Mouse (Mus musculus): Measurements from ENCODE around the gene Zfp65. TPM values are rescaled to one million over a fixed set of nuclear protein-coding genes. Genes with fewer than 3 reads are reported as not detected.
A peak's percentile ranks its signal among the peaks of the same experiment; 100 is the strongest.
"Not testable (repeated sequence)": the region's sequence is repeated elsewhere in the genome, so short reads cannot be mapped to it uniquely, and the experiment has no call there.

The Zfp65 gene
- polyA plus RNA-seq, 1 experiment = 10.5 TPM

GRCm38 (mm10) chr13:67728106-67728505 lies 867 bp downstream of the Zfp65 start:
- TF ChIP-seq CTCF (IDR thresholded peaks at IDR 0.05; ENCODE audit: low read depth, low read length) (no peak), POLR2A (IDR thresholded peaks at IDR 0.05; ENCODE audit: borderline replicate concordance, low read depth, low read length) (no peak)
- H3K27ac ChIP-seq (ENCODE audit: insufficient read depth, low read depth, low read length) = no peak overlapping the region
- H3K4me3 ChIP-seq (ENCODE audit: insufficient read depth, low read length) = no peak overlapping the region
- H3K4me1 ChIP-seq (ENCODE audit: control insufficient read depth, insufficient read depth, low read length) = peaks cover 10% of the 10 kb centered on the region

- not testable (repeated sequence) for H3K27ac ChIP-seq (ENCODE audit: insufficient read depth, low read depth, low read length); H3K4me3 ChIP-seq (ENCODE audit: insufficient read depth, low read length)
- peaks cover 12% of the 10 kb centered on the region for H3K4me1 ChIP-seq (ENCODE audit: control insufficient read depth, insufficient read depth, low read length)
Observed at GRCm38 (mm10) chr13:67725331-67725730, 3.6 kb downstream of the Zfp65 start.

GRCm38 (mm10) chr13:67723848-67724479 lies 5.0 kb downstream of the Zfp65 start:
- peak overlapping the region; percentile 56 for H3K27ac ChIP-seq (ENCODE audit: insufficient read depth, low read depth, low read length)
- peaks cover 7% of the 10 kb centered on the region for H3K4me1 ChIP-seq (ENCODE audit: control insufficient read depth, insufficient read depth, low read length)
- no peak for TF ChIP-seq CTCF (IDR thresholded peaks at IDR 0.05; ENCODE audit: low read depth, low read length)
- no peak for TF ChIP-seq POLR2A (IDR thresholded peaks at IDR 0.05; ENCODE audit: borderline replicate concordance, low read depth, low read length)
- peak overlapping the region; percentile 72 for H3K4me3 ChIP-seq (ENCODE audit: insufficient read depth, low read length)

- TF ChIP-seq CTCF (IDR thresholded peaks at IDR 0.05; ENCODE audit: low read depth, low read length) = no peak
- TF ChIP-seq POLR2A (IDR thresholded peaks at IDR 0.05; ENCODE audit: borderline replicate concordance, low read depth, low read length) = no peak
- no peaks in the 10 kb centered on the region for H3K4me1 ChIP-seq (ENCODE audit: control insufficient read depth, insufficient read depth, low read length)
- no peak within 1 kb of the TSS for H3K27ac ChIP-seq (ENCODE audit: insufficient read depth, low read depth, low read length)
- H3K4me3 ChIP-seq (ENCODE audit: insufficient read depth, low read length) = no peak within 1 kb of the TSS
Observed at GRCm38 (mm10) chr13:67686971-67687370, 42.0 kb downstream of the Zfp65 start, which contains the start of gene Zfp738. Zfp738 (minus strand) TSS chr13:67687071.

GRCm38 (mm10) chr13:67683841-67684240 lies 45.1 kb downstream of the Zfp65 start:
- H3K4me3 ChIP-seq (ENCODE audit: insufficient read depth, low read length) = peak overlapping the region; percentile 68; the same call in 1 of the 2 replicates
- not testable (repeated sequence) for H3K4me1 ChIP-seq (ENCODE audit: control insufficient read depth, insufficient read depth, low read length); H3K27ac ChIP-seq (ENCODE audit: insufficient read depth, low read depth, low read length)

GRCm38 (mm10) chr13:67682959-67683735 lies 45.8 kb downstream of the Zfp65 start:
- peak overlapping the region; percentile 26; the same call in 1 of the 2 replicates for H3K27ac ChIP-seq (ENCODE audit: insufficient read depth, low read depth, low read length)
- H3K4me1 ChIP-seq (ENCODE audit: control insufficient read depth, insufficient read depth, low read length) = not testable (repeated sequence)
- peak overlapping the region; percentile 68 for H3K4me3 ChIP-seq (ENCODE audit: insufficient read depth, low read length)

GRCm38 (mm10) chr13:67674902-67675301 lies 54.1 kb downstream of the Zfp65 start:
- no peak overlapping the region for H3K27ac ChIP-seq (ENCODE audit: insufficient read depth, low read depth, low read length)
- TF ChIP-seq POLR2A (IDR thresholded peaks at IDR 0.05; ENCODE audit: borderline replicate concordance, low read depth, low read length) = no peak
- no peak for TF ChIP-seq CTCF (IDR thresholded peaks at IDR 0.05; ENCODE audit: low read depth, low read length)
- H3K4me3 ChIP-seq (ENCODE audit: insufficient read depth, low read length) = no peak overlapping the region
- no peaks in the 10 kb centered on the region for H3K4me1 ChIP-seq (ENCODE audit: control insufficient read depth, insufficient read depth, low read length)

Other genes starting within 250 kb of the Zfp65 start
- gene Zfp874b, start 244.9 kb downstream of the Zfp65 start, polyA plus RNA-seq (2012; ENCODE audit: insufficient read depth, insufficient read length, missing spikeins) = 11.2 and 11.4 TPM in 2 replicates
- gene Zfp58, start 228.6 kb downstream of the Zfp65 start, polyA plus RNA-seq (2012; ENCODE audit: insufficient read depth, insufficient read length, missing spikeins) = 6.1 and 8.0 TPM in 2 replicates
- not detected in 2 replicates for gene Gm26965, start 203.0 kb downstream of the Zfp65 start, polyA plus RNA-seq (2012; ENCODE audit: insufficient read depth, insufficient read length, missing spikeins)
- 21.8 and 22.7 TPM in 2 replicates for gene Zfp87, start 203.0 kb downstream of the Zfp65 start, polyA plus RNA-seq (2012; ENCODE audit: insufficient read depth, insufficient read length, missing spikeins)
- gene Zfp748, start 175.3 kb downstream of the Zfp65 start, polyA plus RNA-seq (2012; ENCODE audit: insufficient read depth, insufficient read length, missing spikeins) = 5.9 and 6.3 TPM in 2 replicates
- gene Zfp729b, start 119.5 kb downstream of the Zfp65 start, polyA plus RNA-seq (2012; ENCODE audit: insufficient read depth, insufficient read length, missing spikeins) = 9.5 and 10.8 TPM in 2 replicates
- 2.5 and 6.9 TPM in 2 replicates for gene Gm49345, start 91.4 kb downstream of the Zfp65 start, polyA plus RNA-seq (2012; ENCODE audit: insufficient read depth, insufficient read length, missing spikeins)
- gene Zfp729a, start 91.4 kb downstream of the Zfp65 start, polyA plus RNA-seq (2012; ENCODE audit: insufficient read depth, insufficient read length, missing spikeins) = 9.1 and 14.2 TPM in 2 replicates
- 9.4 and 12.7 TPM in 2 replicates for gene Zfp738, start 42.1 kb downstream of the Zfp65 start, polyA plus RNA-seq (2012; ENCODE audit: insufficient read depth, insufficient read length, missing spikeins)
- gene Zfp85, start 26.1 kb upstream of the Zfp65 start, polyA plus RNA-seq (2012; ENCODE audit: insufficient read depth, insufficient read length, missing spikeins) = 4.3 and 6.0 TPM in 2 replicates
- gene Zfp493, start 50.5 kb upstream of the Zfp65 start, polyA plus RNA-seq (2012; ENCODE audit: insufficient read depth, insufficient read length, missing spikeins) = 2.0 and 4.4 TPM in 2 replicates
- 3.6 and 4.7 TPM in 2 replicates for gene Zfp273, start 84.6 kb upstream of the Zfp65 start, polyA plus RNA-seq (2012; ENCODE audit: insufficient read depth, insufficient read length, missing spikeins)
- 2.1 TPM in 1 of 2 replicates, not detected in the other for gene Gm10037, start 101.9 kb upstream of the Zfp65 start, polyA plus RNA-seq (2012; ENCODE audit: insufficient read depth, insufficient read length, missing spikeins)
- gene BC048507, start 134.2 kb upstream of the Zfp65 start, polyA plus RNA-seq (2012; ENCODE audit: insufficient read depth, insufficient read length, missing spikeins) = not detected in 2 replicates

Measured in bone marrow macrophage, adult 2 months (primary cell).